Mouse (Mus musculus): Measurements from ENCODE around the gene Nosip.
"Not testable (repeated sequence)": the region's sequence is repeated elsewhere in the genome, so short reads cannot be mapped to it uniquely, and the experiment has no call there.

Nosip gene

DNA sequence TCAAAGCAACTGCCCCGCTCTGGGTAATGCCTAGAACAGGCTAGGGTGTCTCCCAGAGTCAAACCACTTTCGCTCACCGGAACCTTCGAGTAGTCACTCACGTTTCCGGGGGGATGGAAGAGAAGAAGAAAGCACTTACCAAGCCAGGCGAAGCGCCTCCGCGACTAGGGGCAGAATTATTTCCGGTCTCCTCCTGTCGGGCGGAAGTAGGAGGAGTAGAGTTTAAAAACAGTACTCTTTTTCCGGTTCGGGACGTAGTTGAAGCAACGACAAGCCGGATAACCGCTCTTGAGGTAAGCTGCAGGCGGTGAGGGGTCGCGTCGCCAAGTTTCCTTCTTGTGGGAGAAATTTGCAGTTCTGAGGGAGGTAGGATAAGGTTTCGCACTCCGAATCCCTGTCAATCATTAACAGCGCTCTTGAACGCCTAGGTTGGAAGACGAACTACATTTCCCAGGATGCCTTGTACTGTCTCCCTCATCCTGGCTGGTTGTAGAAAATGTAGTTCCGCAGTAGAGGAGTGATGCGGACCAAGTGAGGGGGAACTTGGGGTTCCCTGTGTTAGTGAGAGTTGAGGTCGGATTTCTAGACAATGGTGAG, at the start of gene Nosip, which contains the start of gene Prrg2:
Gene Nosip (plus strand): TSS at position 191 of the 597 bp plus-strand sequence.
Gene Prrg2 (minus strand): TSS at position 439 of the 597 bp plus-strand sequence.
- DNase-seq (ENCODE audit: low read depth, low spot score) = peak; percentile 97

DNA sequence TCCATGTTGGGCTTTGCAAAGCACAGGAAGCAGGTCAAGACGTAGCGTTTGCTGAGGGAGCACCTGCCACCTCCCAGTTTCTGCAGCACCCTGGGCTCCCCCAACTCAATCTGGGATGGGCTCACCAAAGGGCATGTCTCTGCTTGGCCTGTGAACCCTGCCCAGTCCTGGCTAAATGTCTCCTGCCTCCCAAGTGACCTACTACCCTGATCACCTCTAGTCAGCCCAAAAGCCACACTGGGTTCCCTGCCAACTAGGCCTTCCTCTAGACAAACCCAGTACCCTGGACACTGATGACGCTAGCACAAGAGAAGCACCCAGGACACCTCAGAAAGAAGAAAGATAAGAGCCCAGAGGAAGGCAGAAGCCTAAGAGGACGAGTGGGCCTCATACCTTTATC, 49.4 kb upstream of the Nosip start:
- no peak for DNase-seq (ENCODE audit: low read depth, low spot score)

DNA sequence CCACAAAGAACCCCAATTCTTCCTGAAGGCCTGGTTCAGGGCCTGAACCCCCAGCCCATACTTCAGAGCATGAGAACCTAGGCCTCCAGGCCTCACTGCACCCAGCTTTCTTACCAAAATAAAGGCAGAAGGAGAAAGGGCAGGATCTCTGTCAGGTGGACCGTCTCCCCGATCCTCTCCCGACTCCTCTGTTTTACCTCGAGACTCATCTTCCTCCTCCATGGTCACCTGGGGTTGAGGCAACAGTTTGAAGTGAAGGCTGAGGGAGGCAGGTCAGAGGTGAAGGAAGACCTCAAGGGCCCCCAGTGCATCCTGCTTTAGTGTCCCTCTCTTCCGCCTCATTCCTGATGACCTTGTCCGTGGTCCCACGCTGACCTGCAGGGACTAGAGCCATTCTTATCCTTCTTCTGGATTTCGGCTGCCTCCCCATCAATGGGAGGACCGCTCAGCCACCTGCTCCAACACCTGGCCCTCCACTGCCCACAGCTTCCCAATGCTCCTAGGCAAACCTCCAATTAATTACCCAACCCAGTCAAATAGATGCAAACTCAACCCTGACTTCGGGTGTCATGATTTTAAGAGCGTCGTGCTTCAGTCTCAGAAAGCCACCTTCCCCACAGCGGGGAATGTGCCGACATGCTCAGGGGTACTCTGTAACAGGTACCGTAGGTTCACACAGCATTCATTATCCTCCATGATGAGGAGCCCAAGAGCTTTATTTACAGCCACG, 48.7 kb upstream of the Nosip start:
- no peak for DNase-seq (ENCODE audit: low read depth, low spot score)

DNA sequence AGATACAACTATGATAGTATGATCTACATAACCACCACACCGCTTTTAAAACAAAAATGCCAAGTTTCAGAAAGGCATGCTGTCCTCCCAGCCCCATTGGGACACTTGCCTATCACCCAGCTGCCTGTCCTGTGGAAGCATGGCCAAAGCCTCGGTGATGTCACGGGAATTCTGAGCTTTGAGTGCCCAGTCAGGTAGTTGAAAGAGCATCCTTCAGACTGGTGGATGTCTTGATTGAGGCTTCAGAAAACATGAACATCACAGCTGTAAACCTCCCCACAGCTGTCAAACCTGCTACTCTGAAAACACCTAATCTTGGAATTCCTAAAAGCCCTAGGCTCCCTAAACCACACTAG, 48.2 kb upstream of the Nosip start:
- no peak for DNase-seq (ENCODE audit: low read depth, low spot score)

DNA sequence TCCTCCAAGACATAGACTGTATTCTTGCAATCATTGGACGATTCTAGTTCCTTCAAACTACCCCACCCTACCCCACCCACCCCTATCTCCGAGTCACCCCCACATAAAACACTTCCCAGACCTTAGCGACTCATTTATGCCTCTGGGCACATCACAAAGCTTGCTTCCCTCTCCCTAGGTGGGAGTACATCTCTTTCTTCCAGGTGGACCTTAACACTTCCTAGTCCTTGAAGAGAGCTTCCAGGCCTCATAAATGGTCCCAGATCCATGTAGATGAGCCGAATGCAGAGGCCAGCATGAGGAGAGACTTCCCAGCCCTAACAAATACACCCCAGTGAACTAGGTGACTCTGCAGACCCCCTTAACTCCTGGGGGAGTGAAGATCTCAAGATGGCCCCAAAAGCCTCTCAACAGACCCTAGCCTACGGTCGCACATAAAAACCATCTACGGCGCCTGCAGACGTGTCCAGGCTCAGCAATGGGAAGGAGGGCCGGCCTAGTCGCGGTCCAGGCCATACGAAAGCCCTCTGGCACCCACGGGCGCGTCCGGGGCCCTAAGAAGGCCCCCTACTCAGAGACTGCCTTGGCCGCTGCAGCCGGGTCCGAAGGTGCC, 46.8 kb upstream of the Nosip start:
- no peak for DNase-seq (ENCODE audit: low read depth, low spot score)

DNA sequence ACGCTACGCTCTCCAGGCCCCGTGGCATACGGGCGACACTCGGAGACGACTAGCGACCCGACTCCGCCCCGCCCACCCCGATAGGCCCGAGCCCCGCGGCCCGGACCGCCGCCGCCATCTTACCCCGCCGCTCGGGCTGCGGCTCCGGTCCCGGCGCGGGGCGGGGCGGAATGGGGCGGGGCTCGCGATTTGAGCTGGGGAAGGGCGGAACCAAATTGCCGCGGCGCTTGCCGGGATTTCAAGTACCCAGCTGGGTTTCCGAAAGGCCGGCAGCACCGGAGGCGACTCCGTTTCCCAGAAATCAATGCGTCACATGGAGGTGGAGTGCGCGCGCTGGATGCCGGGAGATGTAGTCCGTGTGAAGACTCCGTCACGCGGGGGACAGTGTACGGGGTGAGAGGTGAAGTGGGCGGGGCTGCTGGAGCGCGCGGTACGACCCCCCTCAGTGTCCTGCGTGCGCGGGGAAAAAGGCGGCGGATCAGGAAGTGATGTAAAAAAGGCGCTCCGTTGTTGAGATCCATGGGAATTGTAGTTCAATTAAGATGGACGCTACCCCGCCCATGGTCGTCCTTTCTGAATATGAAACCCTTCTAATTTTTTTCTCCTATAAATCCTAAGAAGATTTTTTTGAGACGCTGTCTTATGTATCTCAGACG, 46.1 kb upstream of the Nosip start, which contains the start of gene Scaf1:
Gene Scaf1 (minus strand): TSS at position 407 of the 656 bp plus-strand sequence.
- peak; percentile 99 for DNase-seq (ENCODE audit: low read depth, low spot score)

DNA sequence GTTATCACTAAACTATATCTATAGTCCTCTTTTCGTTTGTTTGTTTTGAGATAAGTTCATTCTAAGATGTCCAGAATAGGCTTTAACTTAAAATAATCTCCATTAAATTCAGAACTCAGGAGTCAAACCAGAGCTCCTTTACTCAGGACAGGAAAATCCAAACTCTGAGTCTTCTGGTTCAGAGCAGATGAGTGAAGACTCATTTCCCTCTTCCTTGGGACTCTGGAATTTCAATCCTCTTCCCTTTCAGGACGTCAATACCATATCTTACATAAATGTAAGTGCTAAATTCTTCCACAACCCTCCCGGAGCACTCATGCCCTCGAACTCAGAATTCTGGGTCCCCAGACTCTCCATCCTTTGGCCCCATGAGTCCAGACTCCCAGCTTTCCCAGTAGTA, 45.5 kb upstream of the Nosip start:
- no peak for DNase-seq (ENCODE audit: low read depth, low spot score)

DNA sequence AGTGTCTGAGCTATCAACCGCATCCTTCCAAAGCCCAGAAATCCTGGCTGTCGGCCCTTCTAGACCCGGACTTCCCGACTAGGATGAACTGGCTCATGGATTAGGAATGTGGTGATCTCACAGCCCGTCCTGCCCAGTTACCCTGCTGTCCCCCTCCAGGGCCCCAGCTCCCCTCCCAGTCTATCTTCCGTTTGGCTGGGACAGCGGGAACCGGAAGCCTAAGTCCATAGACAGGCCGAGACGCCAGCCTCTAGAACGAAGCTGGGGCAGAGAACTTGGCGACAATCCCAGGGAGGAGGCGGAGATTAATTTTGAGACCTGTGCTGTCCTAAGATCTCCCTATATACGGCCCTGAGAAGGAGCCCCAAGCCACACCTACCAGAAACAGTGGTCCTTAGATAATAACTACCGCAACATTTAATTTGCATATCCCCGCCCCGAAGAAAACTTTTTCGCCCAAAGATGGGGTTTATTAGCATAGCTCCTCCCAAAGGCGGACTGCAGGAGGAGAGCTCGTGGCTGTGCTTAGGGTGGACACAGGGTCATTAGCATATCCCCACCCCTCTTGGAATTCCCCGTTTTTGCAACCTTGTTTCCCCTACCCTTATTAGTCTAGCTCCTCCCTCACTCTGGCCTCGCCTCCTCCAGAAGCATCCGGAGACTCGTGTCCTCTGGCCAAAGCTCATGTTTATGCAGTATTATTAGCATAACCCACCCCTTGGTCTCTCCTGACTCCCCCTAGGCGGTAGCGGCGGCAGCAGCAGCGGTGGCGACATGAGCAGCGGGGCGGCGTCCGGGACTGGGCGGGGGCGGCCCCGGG, 44.8 kb upstream of the Nosip start, which contains the start of gene Rras:
Gene Rras (plus strand): TSS at position 720 of the 820 bp plus-strand sequence.
- peak; percentile 97 for DNase-seq (ENCODE audit: low read depth, low spot score)

DNA sequence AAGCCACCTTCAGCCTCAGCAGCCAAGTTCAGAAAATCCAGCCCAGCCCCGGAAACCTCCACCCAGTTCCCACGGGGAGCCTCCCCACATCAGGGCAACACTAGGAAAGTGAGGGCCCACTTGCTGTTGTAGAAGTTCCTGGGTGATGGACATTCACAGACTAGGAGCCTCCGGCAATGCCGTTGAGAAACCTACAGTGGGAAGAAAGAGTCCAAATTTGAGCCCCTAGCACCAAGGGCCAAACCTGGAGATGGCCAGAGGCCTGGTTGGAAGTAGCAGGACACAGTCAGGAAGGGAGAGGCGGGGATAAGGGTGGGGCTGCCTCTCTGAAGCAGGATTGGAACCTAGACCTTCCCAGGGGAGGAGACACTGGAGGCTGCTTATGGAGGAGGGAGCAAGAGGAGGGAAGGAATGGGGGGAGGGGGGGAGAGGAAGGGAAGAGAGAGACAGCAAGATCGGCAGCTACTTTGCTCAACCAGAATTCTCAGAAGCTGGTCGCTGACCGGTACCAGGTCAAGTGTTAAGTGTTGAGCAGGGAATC, 43.1 kb upstream of the Nosip start:
- no peak for DNase-seq (ENCODE audit: low read depth, low spot score)

DNA sequence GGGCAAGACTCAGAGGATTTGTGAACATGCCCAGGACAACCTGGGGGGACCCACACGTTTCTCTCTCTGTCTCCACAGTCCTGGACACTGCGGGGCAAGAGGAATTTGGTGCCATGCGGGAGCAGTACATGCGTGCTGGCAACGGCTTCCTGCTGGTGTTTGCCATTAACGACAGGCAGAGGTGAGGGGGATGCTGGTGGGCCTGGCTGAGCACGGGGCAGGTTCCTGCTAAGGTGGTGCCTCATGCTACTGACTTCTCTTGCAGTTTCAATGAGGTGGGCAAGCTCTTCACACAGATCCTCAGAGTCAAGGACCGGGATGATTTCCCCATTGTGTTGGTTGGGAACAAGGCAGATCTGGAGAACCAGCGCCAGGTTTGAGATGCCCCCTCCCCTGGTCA, 42.0 kb upstream of the Nosip start:
- no peak for DNase-seq (ENCODE audit: low read depth, low spot score)

DNA sequence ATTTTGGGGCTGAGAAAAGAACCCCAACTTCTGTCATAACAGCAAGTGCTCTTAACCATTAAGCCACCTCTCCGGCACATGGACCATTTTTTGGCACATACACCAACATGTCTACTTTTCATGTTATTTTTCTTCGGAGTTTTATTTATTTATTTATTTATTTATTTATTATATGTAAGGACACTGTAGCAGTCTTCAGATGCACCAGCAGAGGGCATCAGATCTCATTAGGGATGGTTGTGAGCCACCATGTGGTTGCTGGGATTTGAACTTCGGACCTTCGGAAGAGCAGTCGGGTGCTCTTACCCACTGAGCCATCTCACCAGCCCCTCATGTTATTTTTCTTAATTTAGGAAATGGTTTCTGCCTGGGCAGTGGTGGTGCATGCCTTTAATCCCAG, 38.5 kb upstream of the Nosip start:
- not testable (repeated sequence) for DNase-seq (ENCODE audit: low read depth, low spot score)

DNA sequence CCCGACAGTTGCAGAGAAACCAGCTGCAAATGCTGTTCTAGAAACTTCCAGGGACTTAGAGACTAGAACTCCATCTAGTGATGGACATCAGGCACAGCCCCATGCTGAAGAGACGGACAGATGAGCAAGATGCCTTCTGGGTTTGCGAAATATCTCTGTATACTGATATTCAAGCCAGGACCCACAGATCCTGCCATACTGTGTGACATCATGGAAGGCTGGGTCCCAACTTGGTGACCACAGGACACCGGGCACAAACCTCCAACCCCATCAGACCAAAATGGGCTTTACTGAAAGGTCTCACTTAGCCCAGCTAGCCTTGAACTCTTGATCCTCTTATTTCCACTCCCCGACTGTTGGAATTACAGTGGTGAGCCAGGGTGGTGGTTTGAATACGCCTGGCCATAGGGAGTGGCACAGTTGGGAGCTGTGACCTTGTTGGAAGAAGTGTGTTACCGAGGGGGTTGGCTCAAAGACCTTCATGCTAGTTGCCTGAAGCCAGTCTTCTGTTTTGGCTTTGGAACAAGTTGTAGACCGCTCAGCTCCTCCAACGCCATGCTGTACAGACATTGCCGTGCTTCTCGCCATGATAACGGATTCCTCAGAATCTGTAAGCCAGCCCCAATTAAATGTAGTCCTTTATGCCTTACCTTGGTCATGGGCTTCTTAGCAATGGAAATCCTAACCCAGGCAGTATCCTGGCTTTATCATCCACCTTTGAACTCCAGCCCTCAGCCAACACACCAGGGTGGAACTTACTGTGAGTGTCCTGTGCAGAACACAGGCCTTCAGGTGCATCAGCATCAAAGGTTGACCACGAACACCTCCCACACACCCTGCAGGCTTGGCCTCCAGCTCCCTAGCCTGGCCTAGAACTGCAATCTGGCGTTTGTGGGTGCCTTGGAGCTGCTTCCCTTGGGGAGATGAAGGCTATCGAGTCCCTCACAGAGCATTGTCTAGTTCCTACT, 37.7 kb upstream of the Nosip start:
- DNase-seq (ENCODE audit: low read depth, low spot score) = no peak

DNA sequence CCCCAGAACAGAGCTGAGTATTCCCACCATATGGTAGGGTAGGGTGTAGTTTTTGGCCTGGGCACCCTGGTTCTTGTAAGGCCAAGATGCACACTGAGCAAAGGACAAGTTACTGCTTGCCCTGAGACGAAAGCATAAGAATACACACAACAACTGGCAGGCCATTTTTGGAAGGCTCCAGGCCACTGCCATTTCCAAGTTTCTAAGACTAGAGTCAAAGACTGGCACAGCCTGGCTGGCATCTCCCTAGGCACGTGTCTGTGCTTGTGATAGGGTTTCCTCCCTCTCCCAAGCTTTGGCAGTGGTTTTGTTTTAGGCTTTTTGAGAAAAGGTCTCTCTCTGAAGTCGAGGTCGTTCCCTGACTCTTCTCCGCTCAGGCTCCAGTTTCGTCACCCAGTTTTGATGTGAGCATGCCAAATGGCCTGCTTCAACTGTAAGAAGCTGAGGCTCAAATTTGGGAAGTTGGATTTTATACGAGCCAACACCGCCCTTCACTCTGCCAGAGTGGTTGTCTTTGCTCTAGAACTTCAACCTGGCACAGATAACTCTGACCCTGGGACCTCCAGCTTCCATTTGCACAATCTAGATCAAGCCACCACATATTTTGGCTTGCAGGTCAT, 36.5 kb upstream of the Nosip start:
- DNase-seq (ENCODE audit: low read depth, low spot score) = no peak

DNA sequence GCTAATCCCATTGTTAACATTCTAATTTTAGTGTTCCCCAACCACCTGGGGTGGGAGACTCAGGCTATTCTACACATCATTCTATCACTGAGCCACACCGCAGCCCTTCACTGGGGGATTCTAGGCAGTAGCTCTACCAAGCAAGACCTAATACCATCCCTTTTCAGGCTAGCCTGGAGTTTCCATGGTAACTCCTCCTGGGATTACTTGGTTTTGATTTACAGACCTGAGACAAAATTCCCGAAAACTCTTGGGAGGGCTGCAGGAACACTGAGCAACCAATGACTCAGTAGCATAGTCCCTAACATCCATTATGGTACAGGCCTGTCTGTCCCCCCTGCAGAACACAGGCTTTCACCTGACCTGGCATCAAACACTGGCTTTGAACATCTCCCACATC, 36.0 kb upstream of the Nosip start:
- DNase-seq (ENCODE audit: low read depth, low spot score) = no peak

DNA sequence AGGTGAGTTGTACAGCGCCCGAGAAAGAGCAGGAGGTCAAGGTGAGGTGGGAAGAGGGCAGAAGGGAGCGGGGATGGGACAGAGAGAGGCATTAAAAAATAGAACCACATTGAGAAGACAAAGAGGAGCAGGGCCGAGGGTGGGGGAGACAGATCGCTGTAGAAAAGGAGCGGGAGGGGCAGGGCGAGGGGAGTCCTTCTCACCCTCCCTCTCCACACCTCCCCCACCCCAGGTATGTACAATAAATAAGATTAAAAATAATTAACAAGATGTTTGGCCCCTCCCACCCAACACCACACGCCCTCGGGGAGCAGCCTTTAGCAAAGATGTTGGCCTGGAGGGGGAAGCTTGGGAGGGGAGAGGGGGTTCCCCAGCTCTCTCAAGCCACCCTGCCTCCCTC, 34.5 kb upstream of the Nosip start:
- no peak for DNase-seq (ENCODE audit: low read depth, low spot score)

DNA sequence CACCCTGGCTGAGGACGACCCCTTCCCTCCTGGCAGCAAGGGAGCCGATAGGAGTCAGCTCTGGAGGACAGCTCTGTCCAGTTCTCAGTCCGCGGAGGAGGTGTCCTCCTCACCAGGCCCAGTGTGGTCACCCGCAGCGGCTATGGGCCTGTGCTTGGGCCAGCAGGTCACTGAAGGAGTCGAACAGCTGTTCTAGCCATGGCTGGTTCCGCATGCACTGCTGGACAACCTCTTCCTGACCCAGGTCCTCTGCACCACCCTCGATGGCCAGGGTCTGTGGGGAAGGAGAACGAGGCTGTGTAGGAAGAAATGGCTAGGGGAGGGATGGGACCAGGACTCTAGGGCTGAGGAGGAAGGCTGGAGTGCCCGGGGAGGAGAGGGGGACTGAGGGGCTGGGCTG, 33.9 kb upstream of the Nosip start:
- DNase-seq (ENCODE audit: low read depth, low spot score) = no peak

DNA sequence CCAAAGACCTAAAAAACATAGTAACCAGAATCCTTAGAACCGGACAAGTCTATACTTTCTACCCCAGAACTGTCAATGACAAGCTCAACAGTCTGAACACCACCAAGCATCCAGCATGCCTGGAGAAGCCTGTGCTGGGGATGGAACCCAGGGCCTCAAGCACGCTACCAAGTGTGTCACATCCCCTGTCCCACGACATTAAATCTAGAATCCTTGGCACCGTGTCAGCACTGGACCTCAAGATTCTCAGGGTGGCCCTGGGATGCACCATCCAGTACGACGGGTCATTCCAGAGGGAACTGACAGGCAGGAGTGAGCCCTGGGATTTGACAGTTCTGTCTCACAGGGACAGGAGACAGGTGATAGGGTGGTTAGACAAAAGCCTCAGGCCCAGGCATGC, 32.2 kb upstream of the Nosip start:
- no peak for DNase-seq (ENCODE audit: low read depth, low spot score)

DNA sequence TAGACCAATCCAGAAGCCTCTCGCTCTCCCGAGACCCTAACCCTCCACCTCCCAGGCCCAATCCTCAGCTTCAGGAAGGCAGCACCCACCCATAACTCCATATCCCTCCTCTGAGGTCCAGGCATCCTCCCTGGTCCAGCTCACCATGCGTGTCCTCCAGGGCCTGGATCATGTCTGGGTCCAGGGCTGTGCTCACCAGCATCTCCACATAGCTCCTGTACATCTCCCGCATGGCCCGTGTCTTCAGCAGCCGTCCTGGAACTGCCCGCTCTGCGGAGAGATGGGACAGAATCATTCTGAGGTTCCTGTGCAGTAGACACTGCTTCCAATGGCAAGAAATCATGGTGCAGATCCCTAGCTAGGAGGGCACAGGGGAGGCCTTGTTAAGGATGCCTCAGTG, 31.4 kb upstream of the Nosip start:
- DNase-seq (ENCODE audit: low read depth, low spot score) = no peak

DNA sequence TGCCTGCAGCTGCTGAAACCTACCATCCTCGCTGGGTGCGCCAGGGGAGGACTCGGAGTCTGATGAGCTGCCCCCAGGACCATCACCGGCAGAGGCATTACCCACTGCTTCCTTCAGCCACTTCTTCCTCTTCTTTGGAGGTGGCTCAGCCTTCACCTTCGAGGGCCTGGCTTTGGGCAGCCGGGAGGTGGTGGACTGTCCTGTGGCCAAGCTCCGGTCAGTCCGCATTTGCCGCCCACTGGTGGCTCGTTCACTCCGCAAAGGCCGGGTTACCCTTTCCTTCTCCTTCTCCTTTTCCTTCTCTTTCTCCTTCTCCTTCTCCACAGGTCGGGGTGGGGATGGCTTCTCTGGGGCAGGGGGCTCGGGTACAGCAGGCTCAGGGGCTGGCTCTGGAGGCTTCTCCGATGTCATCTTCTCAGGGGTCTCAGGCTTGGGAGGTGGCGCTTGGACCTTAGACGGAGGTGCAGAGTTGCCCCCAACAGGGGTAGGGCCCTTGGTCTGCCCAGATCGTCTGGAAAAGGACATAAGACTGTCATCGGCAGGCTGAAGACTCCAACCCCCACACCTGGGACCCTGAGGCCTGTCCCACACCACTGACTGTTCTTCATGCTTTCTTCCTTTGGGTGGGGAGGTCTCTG, 28.4 kb upstream of the Nosip start:
- no peak for DNase-seq (ENCODE audit: low read depth, low spot score)

Measured in forelimb bud, embryonic 11.5 days (tissue).